Mouse (Mus musculus) intestine, embryonic 14.5 days (tissue): ENCODE results near the gene Scgb1b19. TPM values are rescaled to one million over a fixed set of nuclear protein-coding genes. Genes with fewer than 3 reads are reported as not detected.
"Not testable (repeated sequence)": the region's sequence is repeated elsewhere in the genome, so short reads cannot be mapped to it uniquely, and the experiment has no call there.

ENCODE experiments used
- ATAC-seq: fragments of 200-750 bp; cut with Nextera tagmentation; replicated peaks from 2 replicates; pipeline ENCODE4 v1.8.0; 2017; ENCODE audit warnings: low read depth, moderate number of reproducible peaks, moderate TSS enrichment, moderate library complexity; ENCODE audit not compliant: low FRiP score, low TSS enrichment
- DNase-seq: peaks from one replicate; pipeline ENCODE4 v3.0.0-alpha.2; 2018; ENCODE audit warnings: low spot score
- H3K27ac ChIP-seq: fragments of 300-500 bp; sonication (generic); 2 replicates; pipeline ENCODE4 v1.5.1; 2014; ENCODE audit warnings: low read depth, mild to moderate bottlenecking, control low read depth
- H3K27me3 ChIP-seq: fragments of 300-500 bp; sonication (generic); replicated peaks from 2 replicates; pipeline ENCODE4 v1.6.1; 2014; ENCODE audit warnings: low read length, control low read depth; ENCODE audit not compliant: control insufficient read depth, insufficient read depth
- H3K36me3 ChIP-seq: fragments of 300-500 bp; sonication (generic); 2 replicates; pipeline ENCODE4 v1.6.1; 2014; ENCODE audit warnings: low read length, control low read depth; ENCODE audit not compliant: control insufficient read depth, insufficient read depth
- H3K4me1 ChIP-seq: fragments of 300-500 bp; sonication (generic); replicated peaks from 2 replicates; pipeline ENCODE4 v1.6.1; 2014; ENCODE audit warnings: low read length, control low read depth, mixed read lengths; ENCODE audit not compliant: control insufficient read depth, insufficient read depth
- H3K4me2 ChIP-seq: fragments of 300-500 bp; sonication (generic); 2 replicates; pipeline ENCODE4 v1.6.1; 2014; ENCODE audit warnings: low read length
- H3K4me3 ChIP-seq: fragments of 300-500 bp; sonication (generic); 2 replicates; pipeline ENCODE4 v1.5.1; 2014; ENCODE audit warnings: low read depth, low read length, control low read depth, mixed read lengths
- H3K9ac ChIP-seq: fragments of 300-500 bp; sonication (generic); 2 replicates; pipeline ENCODE4 v1.6.1; 2014; ENCODE audit warnings: mild to moderate bottlenecking, low read length
- H3K9me3 ChIP-seq: fragments of 300-500 bp; sonication (generic); 2 replicates; pipeline ENCODE4 v1.6.1; 2016; ENCODE audit warnings: low read length, control low read depth; ENCODE audit not compliant: control insufficient read depth
- WGBS: fragments of 180-500 bp; shearing (Covaris S2); extraction: QIAGEN DNeasy Blood & Tissue Kit; methylation state at CpG from one replicate; pipeline ENCODE4 v1.1.7; 2014; 5-methylcytosine and 5-hydroxymethylcytosine counted together
- polyA plus RNA-seq: library from polyadenylated mRNA; unstranded; fragments of >200 nt; fragmentation: Nextera tagmentation; extraction: Ambion mirVana; gene quantifications from 2 replicates; pipeline ENCODE4 v1.2.1, GENCODE M21; 2014

Scgb1b19 gene
- not detected in 2 replicates for polyA plus RNA-seq

DNA sequence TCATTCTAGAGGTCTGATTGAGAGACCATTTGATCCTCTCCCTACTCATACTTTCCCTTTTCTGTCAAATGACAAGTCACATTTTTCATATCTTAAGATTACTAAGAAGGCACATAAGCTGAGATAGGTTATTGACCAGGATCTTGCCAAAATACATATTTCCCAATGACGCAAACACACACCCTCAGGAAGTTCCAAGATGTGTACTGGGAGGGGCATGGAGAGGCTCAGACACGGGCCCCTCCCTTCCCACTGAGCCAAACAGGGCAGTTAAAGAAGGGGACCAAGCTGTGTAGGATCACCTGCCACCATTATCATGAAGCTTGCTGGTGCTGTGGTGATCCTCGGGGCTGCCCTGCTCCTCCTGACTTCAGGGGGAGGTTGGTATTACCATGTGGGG, at the start of gene Scgb1b19:
Scgb1b19 (plus strand) TSS at position 301 of the 400 bp plus-strand sequence.
- not testable (repeated sequence) for H3K9me3 ChIP-seq, H3K4me1 ChIP-seq, H3K4me2 ChIP-seq, DNase-seq, H3K4me3 ChIP-seq, H3K36me3 ChIP-seq, H3K9ac ChIP-seq, ATAC-seq, H3K27ac ChIP-seq, H3K27me3 ChIP-seq
- WGBS, result 100% methylated on average over 2 of the region's 3 CpGs

DNA sequence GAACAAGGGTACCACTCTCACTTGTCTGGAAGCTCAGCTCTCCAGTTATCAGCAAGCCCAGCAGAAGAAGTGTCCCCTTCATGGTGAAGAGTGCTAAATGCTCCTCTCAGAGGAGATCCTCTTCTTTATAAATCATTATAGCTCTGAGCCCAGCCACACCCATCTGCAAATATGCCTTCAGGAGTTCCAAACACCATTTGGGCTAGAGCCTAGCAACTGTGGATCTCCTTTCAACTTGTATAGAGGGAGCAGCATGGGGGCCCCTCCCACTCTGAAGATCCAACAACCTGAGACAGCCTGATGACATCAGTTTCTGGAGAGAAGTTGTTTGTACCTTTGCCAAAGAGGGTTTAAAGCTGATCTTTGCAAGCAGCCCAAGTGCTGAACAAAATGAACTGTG, 6.9 kb upstream of the Scgb1b19 start, which contains the start of gene Scgb2b19:
Scgb2b19 (minus strand) TSS at position 101 of the 400 bp plus-strand sequence.
- not testable (repeated sequence) for DNase-seq, H3K4me2 ChIP-seq, H3K9me3 ChIP-seq, ATAC-seq, H3K4me1 ChIP-seq, H3K27me3 ChIP-seq, H3K36me3 ChIP-seq, H3K4me3 ChIP-seq, H3K9ac ChIP-seq, H3K27ac ChIP-seq

Other genes with a start within 250 kb of the Scgb1b19 start
- not detected in 2 replicates for gene Scgb2b17, start 230.7 kb upstream of the Scgb1b19 start, polyA plus RNA-seq
- gene Scgb1b17, start 223.8 kb upstream of the Scgb1b19 start, polyA plus RNA-seq, result not detected in 2 replicates
- gene Scgb2b18, start 113.4 kb upstream of the Scgb1b19 start, polyA plus RNA-seq, result not detected in 2 replicates
- gene Scgb1b18, start 101.7 kb upstream of the Scgb1b19 start, polyA plus RNA-seq, result not detected in 2 replicates
- gene Scgb2b19, start 7.0 kb upstream of the Scgb1b19 start, polyA plus RNA-seq, result not detected in 2 replicates
- gene Scgb2b20, start 79.0 kb downstream of the Scgb1b19 start, polyA plus RNA-seq, result not detected in 2 replicates
- gene Scgb1b20, start 85.9 kb downstream of the Scgb1b19 start, polyA plus RNA-seq, result not detected in 2 replicates
- not detected in 2 replicates for gene Scgb2b21, start 233.2 kb downstream of the Scgb1b19 start, polyA plus RNA-seq